Mouse (Mus musculus) layer of hippocampus, adult 9-11 months (tissue): ENCODE results near the gene Nus1.

Experiments used
- DNase-seq: peaks from one replicate; pipeline ENCODE4 v3.0.0; 2022

The Nus1 gene

DNA sequence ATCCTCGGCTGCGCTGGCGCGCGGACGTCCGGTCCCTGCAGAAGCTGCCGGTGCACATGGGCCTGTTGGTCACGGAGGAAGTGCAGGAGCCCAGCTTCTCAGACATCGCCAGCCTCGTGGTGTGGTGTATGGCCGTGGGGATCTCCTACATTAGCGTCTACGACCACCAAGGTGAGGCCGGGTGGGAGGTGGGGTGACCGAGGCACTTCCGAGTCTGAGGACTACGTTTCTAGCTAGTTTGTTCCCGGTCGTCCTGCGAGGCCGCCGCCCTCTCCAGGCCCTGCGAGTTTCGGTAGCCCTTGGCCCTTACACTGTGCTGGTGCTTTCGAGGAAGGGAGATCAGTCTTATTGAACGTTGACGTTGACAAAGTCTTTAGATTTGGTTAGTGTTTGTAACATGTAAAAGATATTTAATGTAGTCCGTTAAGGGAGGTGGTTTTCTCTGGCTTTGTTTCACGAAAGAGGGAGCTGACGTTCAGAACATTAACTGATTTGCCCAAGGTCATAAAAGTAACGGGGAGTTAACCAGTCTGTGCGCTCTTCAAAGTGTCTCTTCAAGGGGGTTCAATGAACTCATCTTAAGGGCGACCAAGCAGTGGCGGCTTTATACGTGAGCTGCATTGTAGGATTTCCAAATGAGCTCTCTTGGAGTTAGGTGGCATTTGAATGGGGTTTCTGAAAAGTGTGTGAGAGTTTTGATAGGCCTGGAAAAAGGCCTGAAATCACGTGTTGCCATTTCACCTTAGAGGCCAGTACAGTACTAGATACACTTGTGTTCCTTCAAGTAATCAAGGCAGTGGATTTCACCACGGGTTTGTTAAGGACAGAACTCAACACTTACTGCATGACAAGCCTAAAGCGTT is 882 bp downstream of the Nus1 start:
- no peak for DNase-seq

DNA sequence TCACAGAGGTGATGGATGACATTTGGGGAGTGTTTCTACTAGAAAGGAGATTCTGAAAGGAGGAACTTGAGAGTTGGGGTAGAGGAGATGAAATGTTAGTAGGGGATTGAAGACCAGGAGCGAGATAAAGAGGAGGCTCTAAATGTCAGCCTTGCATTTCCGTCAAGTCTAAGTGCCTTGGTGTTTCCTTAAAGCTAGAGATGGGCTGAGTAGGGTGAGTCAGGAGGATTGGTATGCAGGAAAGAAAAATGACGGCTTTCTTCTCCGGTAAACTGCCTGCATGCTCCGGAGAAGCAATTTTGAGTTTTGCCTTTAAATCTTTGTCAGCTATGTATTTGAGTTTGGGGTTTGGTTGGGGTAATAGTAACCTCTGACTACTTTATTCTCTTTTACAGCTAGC is 1.6 kb downstream of the Nus1 start:
- DNase-seq = no peak

DNA sequence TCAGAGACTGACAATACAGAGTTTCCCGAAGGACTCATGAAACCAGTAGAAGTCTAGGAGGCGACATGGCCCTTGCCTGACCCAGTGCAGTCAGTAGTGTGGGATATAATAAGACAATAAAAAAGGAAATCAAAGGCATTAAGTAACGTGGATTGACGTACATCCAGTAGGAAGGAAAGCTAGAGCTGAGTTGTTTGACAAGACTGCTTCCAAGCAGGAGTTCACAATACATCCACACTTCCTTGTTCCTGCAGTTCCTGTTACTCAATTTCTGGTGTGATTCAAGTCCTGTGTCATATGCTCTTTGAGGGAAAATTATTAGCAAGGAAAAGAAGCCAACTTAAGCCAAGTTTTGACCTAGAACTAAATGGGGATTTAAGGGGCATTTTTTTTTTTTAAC is 2.1 kb downstream of the Nus1 start:
- no peak for DNase-seq

DNA sequence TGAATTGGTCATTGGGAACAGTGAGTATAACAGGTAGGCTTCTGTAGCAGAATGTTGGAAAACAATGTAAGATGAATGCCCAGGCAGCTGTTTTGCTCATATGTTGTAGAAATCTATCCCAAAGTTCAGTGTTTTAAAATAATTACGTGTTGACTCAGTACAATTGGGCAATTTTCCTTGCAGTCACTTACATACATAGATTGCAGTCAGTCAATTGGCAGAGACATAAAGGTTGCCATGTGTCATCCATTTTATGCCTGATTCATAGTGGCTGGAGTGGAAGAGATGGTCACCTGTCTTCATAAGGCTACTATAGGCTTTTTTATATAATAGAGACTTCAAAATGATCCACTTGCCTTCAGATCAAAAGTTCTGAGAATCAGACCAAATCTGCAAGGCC is 3.2 kb downstream of the Nus1 start:
- no peak for DNase-seq

DNA sequence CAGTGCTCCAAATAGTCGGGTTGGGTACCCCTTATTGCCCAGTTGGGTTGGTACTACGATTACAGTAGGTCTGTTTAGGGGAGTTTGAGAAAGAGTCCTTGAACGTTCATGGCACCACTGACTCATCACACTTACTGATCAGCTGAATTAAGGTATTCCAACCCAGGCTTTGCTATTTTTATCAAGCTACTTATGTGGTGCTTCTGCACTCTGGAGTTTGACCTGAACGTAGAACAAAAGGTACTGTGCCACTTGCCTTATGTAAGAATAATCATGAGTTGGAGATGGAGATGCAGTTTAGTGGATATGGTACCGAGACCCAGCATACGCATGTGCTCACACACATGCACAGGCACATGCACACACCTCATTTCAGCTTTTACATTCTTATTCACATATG is 4.4 kb downstream of the Nus1 start:
- no peak for DNase-seq

DNA sequence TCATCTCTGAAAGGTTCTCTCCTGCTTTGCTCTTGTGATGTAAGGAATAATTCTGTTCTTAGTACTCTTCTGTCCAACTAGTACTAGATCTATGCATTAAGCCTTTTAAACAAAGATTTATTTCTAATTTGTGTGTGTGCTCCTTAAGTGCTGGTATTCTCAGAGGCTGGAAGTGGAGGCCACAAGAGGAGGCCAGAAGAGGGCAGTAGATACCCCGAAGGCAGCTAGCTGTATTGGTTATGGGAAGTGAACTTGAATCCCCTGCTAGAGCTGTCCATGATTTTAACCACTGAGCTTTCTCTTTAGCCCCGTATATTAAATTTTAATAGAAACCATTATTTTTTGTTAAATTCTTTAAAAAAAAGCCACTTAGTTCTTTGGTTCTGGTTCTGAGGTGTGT is 5.8 kb downstream of the Nus1 start:
- DNase-seq = peak; percentile 17

DNA sequence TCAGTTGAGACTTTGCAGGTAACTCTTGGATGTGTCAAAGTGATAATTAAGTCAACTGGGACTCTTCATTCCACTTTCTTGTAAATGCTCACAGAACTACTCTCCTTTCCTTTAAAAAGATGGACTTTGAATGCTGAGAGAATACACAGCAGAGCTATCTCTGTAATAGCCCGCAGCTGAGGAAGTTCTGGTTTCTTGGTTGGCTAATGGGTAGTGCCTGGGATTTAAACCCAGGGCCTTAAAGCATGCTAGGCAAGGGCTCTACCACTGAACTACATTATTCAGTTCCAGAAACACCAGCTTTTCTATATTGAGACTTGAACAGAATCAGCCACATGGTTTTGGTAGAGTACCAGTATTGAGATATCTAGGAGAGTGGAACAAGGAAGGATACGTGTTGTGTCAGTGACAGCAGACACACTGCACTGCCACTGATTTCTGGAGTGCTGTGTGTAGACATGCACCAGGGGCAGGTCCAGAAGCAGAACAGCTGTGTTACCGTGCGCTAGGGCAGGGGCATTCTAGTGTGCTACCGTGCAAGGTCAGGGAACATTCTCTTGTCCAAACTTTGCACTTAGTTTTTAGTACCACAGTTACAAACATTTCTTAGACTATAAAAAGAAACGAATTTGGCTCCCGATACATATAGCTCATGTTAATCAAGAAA is 9.1 kb downstream of the Nus1 start:
- no peak for DNase-seq

DNA sequence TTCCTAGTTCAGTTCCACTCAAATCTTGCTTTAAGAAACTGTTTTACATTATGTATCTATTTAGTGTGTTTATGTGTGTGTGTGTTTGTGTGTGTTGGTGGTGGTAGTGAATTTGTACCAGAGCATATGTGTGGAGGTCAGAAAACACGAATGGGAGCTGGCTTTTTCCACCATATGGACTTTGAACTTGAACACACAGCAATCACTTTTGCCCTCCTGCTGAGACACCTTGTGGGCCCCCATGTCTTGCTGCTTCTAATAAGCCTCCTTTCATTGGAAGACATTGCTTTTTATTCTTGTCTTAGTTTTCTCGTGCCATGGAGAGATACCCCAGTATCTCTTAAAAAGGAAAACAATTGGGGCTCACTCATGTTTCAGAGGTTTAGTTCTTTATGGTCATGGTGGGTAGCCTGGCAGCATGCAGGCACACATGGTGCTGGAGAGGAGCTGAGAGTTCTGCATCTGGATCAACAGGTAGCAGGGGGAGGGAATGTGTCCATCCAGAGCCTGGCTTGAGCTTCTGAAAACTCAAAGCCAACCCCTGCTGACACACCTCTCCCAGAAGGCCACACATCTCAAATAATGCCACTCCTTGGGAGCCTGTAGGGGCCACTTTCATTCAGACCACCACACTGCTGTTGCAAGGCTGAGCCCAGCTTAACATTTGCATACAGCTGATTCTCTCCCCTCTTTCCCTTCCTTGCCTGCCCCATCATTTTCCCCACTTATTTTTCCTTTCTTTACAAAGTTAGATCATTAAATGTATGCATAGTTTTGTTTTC is 10.5 kb downstream of the Nus1 start:
- no peak for DNase-seq

DNA sequence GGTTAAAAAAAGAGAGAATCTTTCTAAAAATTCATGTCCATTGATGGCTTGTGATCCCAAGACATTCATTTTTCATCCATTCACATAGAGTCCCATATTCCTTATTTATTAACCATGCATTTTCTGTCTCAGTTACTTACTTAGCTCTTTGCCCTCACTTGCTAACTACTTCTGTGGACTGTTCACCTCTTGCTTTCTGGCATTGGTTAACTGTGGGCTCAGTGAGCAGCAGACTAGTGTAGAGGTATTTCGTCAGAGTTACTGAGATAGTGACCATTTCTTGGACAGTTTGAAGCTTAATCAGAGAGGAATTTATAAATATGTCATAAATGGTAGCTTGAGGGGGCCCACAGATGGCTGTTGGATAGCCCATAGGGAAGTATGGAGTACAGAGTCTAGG is 13.6 kb downstream of the Nus1 start:
- DNase-seq = no peak

DNA sequence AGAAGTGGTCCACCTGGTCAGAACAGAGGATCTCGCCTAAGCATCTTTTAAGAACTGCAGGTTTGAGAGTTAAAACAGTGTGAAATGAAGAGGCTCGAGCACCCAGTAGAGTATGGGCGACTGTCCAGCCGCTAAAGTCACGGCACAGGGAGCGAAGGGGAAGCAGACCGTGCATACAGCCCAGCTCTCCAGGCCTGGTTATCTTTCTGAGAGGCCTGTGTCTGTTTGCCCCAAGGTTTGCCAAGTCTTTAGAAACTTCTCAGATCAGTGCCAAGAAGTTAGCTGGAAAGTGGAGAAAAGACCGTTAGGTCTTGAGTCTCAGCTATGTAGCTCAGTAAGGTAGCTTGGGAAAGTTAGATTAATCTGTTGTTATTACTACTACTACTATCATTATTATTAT is 17.5 kb downstream of the Nus1 start:
- DNase-seq = no peak

DNA sequence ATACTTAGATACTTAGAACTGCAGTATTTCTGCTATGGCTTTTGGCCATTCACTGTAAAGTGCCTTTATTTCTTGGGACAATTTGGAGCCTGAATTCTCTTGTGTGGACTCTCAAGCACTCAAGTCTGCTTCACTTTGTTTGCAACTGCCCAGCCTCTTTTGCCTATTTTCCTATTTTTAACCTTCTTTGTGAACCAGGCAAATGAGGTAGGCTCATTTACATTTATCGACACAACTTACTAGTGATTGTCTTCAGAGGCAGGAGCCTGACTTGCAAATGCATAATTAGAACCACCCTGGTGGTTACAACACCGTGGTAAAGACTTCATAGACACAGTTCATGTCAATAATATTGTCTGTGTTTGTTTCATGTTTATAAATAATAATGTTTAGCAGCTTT is 43.3 kb downstream of the Nus1 start:
- no peak for DNase-seq

DNA sequence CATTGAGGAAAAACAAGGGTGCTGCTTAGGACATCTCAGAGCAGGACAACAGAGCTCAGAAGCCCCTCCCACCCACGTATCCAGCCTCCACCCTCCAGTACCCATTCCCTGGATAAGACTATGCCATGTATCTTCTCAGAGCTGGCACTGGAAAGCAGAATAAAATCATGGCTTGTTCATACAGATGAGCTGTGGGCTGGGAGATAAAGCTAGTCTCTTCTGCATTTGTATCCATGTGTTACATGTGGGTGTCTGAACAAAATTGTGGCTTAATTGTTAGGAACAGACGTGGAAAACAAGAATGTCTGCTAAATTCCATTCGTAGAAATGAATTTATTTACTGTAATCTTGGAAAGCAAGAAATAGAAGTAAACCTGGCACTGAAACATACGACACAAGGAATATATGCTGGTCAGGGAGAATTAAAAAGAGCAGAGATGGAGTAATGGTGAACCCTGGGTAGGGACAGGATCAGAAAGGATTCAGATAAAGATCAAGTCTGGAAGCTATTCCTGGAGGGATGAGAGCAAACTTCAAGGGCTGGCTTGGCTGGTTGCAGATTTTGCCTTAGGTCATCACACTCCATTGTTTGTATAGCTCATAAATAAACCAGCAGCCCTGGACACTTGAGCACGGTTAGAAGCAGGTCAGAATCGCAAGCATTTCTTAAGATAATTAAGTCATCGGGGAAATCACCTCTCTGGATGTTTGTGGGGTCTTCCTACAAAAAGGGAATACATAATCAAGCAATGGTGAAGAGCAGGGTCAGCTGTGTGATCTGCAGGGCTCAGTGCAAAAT is 46.8 kb downstream of the Nus1 start:
- DNase-seq = peak; percentile 56

DNA sequence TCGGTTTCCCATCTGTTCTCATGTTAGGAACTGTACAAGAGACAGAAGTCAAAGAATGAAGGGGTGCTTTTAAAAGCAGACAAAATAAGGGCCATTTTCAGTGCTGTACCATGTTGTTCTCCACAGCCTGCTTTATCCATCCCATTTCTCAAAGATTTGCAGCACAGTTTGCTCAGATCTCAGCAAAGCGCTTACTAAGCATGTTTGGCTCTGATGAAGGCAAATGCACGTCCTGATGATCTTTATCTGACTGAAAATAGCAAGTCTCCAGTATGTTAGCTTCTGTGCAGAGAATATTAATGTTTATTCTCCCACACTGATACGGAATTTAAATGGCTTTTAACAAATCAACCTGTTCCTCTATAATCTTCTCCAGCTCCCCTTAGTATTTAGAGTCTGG is 54.2 kb downstream of the Nus1 start:
- peak; percentile 21 for DNase-seq
